Mouse (Mus musculus): ENCODE results near the gene Tnni1. TPM values are rescaled to one million over a fixed set of nuclear protein-coding genes. Genes with fewer than 3 reads are reported as not detected.
A peak's percentile ranks its signal among the peaks of the same experiment; 100 is the strongest.

Tnni1 gene
- polyA plus RNA-seq, 1 experiment from 2014 or later, result 4,265 TPM

GRCm38 (mm10) chr1:135776596-135776995 lies 2.6 kb upstream of the Tnni1 start:
- Histone ChIP-seq H3K27me3 (ENCODE audit: control insufficient read depth, insufficient read depth, low read length) (no peaks in the 10 kb centered on the region), H3K9me3 (replicated peaks; ENCODE audit: control insufficient read depth, low read length) (no peaks in the 10 kb centered on the region), H3K4me3 (ENCODE audit: low read length) (no peak overlapping the region), H3K27ac (ENCODE audit: low read length) (peak overlapping the region; percentile 46), H3K36me3 (ENCODE audit: control insufficient read depth, insufficient read depth) (no peaks in the 10 kb centered on the region), H3K4me1 (ENCODE audit: control insufficient read depth, insufficient read depth, low read length) (peaks cover 22% of the 10 kb centered on the region), H3K9ac (ENCODE audit: low read length) (no peak overlapping the region), H3K4me2 (ENCODE audit: low read depth, low read length) (no peak overlapping the region)
- ATAC-seq (replicated peaks; ENCODE audit: extremely low read depth, insufficient read depth, low FRiP score), result no peak

- H3K36me3 ChIP-seq (ENCODE audit: control insufficient read depth, insufficient read depth), result no peaks in the 10 kb centered on the region
- H3K27me3 ChIP-seq (ENCODE audit: control insufficient read depth, insufficient read depth, low read length), result no peaks in the 10 kb centered on the region
- H3K9ac ChIP-seq (ENCODE audit: low read length), result no peak overlapping the region
- H3K4me1 ChIP-seq (ENCODE audit: control insufficient read depth, insufficient read depth, low read length), result peaks cover 22% of the 10 kb centered on the region
- H3K4me3 ChIP-seq (ENCODE audit: low read length), result no peak overlapping the region
- H3K27ac ChIP-seq (ENCODE audit: low read length), result no peak overlapping the region
- no peak overlapping the region for H3K4me2 ChIP-seq (ENCODE audit: low read depth, low read length)
- ATAC-seq (replicated peaks; ENCODE audit: extremely low read depth, insufficient read depth, low FRiP score), result no peak
- 92% methylated on average over 1 of the region's 1 CpGs for WGBS
- no peaks in the 10 kb centered on the region for H3K9me3 ChIP-seq (replicated peaks; ENCODE audit: control insufficient read depth, low read length)
Observed at GRCm38 (mm10) chr1:135777046-135777445, 2.2 kb upstream of the Tnni1 start.

- H3K27me3 ChIP-seq (ENCODE audit: control insufficient read depth, insufficient read depth, low read length), result no peaks in the 10 kb centered on the region
- H3K9ac ChIP-seq (ENCODE audit: low read length), result 0 out of 2 replicates have a peak overlapping the region, but pooled peaks have one; percentile 3
- no peak overlapping the region for H3K4me3 ChIP-seq (ENCODE audit: low read length)
- H3K9me3 ChIP-seq (replicated peaks; ENCODE audit: control insufficient read depth, low read length), result no peaks in the 10 kb centered on the region
- no peaks in the 10 kb centered on the region for H3K36me3 ChIP-seq (ENCODE audit: control insufficient read depth, insufficient read depth)
- H3K27ac ChIP-seq (ENCODE audit: low read length), result no peak overlapping the region
- no peak for ATAC-seq (replicated peaks; ENCODE audit: extremely low read depth, insufficient read depth, low FRiP score)
- H3K4me2 ChIP-seq (ENCODE audit: low read depth, low read length), result no peak overlapping the region
- 62% methylated on average over 4 of the region's 4 CpGs for WGBS
- H3K4me1 ChIP-seq (ENCODE audit: control insufficient read depth, insufficient read depth, low read length), result peaks cover 22% of the 10 kb centered on the region
Observed at GRCm38 (mm10) chr1:135780649-135781048, 1.4 kb downstream of the Tnni1 start.

GRCm38 (mm10) chr1:135781220-135781619 lies 2.0 kb downstream of the Tnni1 start:
- H3K27ac ChIP-seq (ENCODE audit: low read length), result no peak overlapping the region
- H3K36me3 ChIP-seq (ENCODE audit: control insufficient read depth, insufficient read depth), result no peaks in the 10 kb centered on the region
- no peaks in the 10 kb centered on the region for H3K27me3 ChIP-seq (ENCODE audit: control insufficient read depth, insufficient read depth, low read length)
- ATAC-seq (replicated peaks; ENCODE audit: extremely low read depth, insufficient read depth, low FRiP score), result peak; percentile 53; the same call in 1 of the 2 replicates
- WGBS, result 15% methylated on average over 13 of the region's 13 CpGs
- H3K4me2 ChIP-seq (ENCODE audit: low read depth, low read length), result no peak overlapping the region
- no peak overlapping the region for H3K4me3 ChIP-seq (ENCODE audit: low read length)
- H3K9me3 ChIP-seq (replicated peaks; ENCODE audit: control insufficient read depth, low read length), result no peaks in the 10 kb centered on the region
- H3K9ac ChIP-seq (ENCODE audit: low read length), result 0 out of 2 replicates have a peak overlapping the region, but pooled peaks have one; percentile 3
- peaks cover 20% of the 10 kb centered on the region for H3K4me1 ChIP-seq (ENCODE audit: control insufficient read depth, insufficient read depth, low read length)

- Histone ChIP-seq H3K27me3 (ENCODE audit: control insufficient read depth, insufficient read depth, low read length) (no peaks in the 10 kb centered on the region), H3K9me3 (replicated peaks; ENCODE audit: control insufficient read depth, low read length) (no peaks in the 10 kb centered on the region), H3K4me3 (ENCODE audit: low read length) (no peak overlapping the region), H3K36me3 (ENCODE audit: control insufficient read depth, insufficient read depth) (no peaks in the 10 kb centered on the region), H3K4me2 (ENCODE audit: low read depth, low read length) (no peak overlapping the region), H3K27ac (ENCODE audit: low read length) (peak overlapping the region; percentile 43; the same call in 1 of the 2 replicates), H3K4me1 (ENCODE audit: control insufficient read depth, insufficient read depth, low read length) (peaks cover 13% of the 10 kb centered on the region), H3K9ac (ENCODE audit: low read length) (no peak overlapping the region)
- no peak for ATAC-seq (replicated peaks; ENCODE audit: extremely low read depth, insufficient read depth, low FRiP score)
- WGBS, result 52% methylated on average over 10 of the region's 10 CpGs
Observed at GRCm38 (mm10) chr1:135782816-135783215, 3.6 kb downstream of the Tnni1 start.

GRCm38 (mm10) chr1:135787799-135788198 lies 8.6 kb downstream of the Tnni1 start:
- H3K9me3 ChIP-seq (replicated peaks; ENCODE audit: control insufficient read depth, low read length), result no peaks in the 10 kb centered on the region
- H3K4me1 ChIP-seq (ENCODE audit: control insufficient read depth, insufficient read depth, low read length), result peaks cover 16% of the 10 kb centered on the region
- no peaks in the 10 kb centered on the region for H3K27me3 ChIP-seq (ENCODE audit: control insufficient read depth, insufficient read depth, low read length)
- no peak overlapping the region for H3K4me2 ChIP-seq (ENCODE audit: low read depth, low read length)
- no peak overlapping the region for H3K27ac ChIP-seq (ENCODE audit: low read length)
- no peaks in the 10 kb centered on the region for H3K36me3 ChIP-seq (ENCODE audit: control insufficient read depth, insufficient read depth)
- no peak for ATAC-seq (replicated peaks; ENCODE audit: extremely low read depth, insufficient read depth, low FRiP score)
- H3K9ac ChIP-seq (ENCODE audit: low read length), result no peak overlapping the region
- 54% methylated on average over 3 of the region's 3 CpGs for WGBS
- H3K4me3 ChIP-seq (ENCODE audit: low read length), result no peak overlapping the region

- Histone ChIP-seq H3K27me3 (ENCODE audit: control insufficient read depth, insufficient read depth, low read length) (no peaks in the 10 kb centered on the region), H3K27ac (ENCODE audit: low read length) (peak overlapping the region; percentile 46; the same call in 1 of the 2 replicates), H3K9me3 (replicated peaks; ENCODE audit: control insufficient read depth, low read length) (no peaks in the 10 kb centered on the region), H3K4me3 (ENCODE audit: low read length) (peak overlapping the region; percentile 15; the same call in 1 of the 2 replicates), H3K9ac (ENCODE audit: low read length) (peak overlapping the region; percentile 36; the same call in 1 of the 2 replicates), H3K4me1 (ENCODE audit: control insufficient read depth, insufficient read depth, low read length) (peaks cover 21% of the 10 kb centered on the region), H3K36me3 (ENCODE audit: control insufficient read depth, insufficient read depth) (no peaks in the 10 kb centered on the region), H3K4me2 (ENCODE audit: low read depth, low read length) (peak overlapping the region; percentile 52)
- ATAC-seq (replicated peaks; ENCODE audit: extremely low read depth, insufficient read depth, low FRiP score), result no peak; the same call in 1 of the 2 replicates
- 7% methylated on average over 10 of the region's 10 CpGs for WGBS
Observed at GRCm38 (mm10) chr1:135788708-135789107, 9.5 kb downstream of the Tnni1 start.

- Histone ChIP-seq H3K27ac (ENCODE audit: low read length) (no peak overlapping the region), H3K4me3 (ENCODE audit: low read length) (no peak overlapping the region), H3K36me3 (ENCODE audit: control insufficient read depth, insufficient read depth) (no peaks in the 10 kb centered on the region), H3K9me3 (replicated peaks; ENCODE audit: control insufficient read depth, low read length) (no peaks in the 10 kb centered on the region), H3K27me3 (ENCODE audit: control insufficient read depth, insufficient read depth, low read length) (no peaks in the 10 kb centered on the region), H3K4me1 (ENCODE audit: control insufficient read depth, insufficient read depth, low read length) (peaks cover 32% of the 10 kb centered on the region), H3K4me2 (ENCODE audit: low read depth, low read length) (no peak overlapping the region), H3K9ac (ENCODE audit: low read length) (no peak overlapping the region)
- WGBS, result 10% methylated on average over 5 of the region's 5 CpGs
- no peak for ATAC-seq (replicated peaks; ENCODE audit: extremely low read depth, insufficient read depth, low FRiP score)
Observed at GRCm38 (mm10) chr1:135789815-135790214, 10.6 kb downstream of the Tnni1 start.

GRCm38 (mm10) chr1:135792143-135792939 lies 13.1 kb downstream of the Tnni1 start:
- 74% methylated on average over 13 of the region's 13 CpGs for WGBS
- Histone ChIP-seq H3K4me1 (ENCODE audit: control insufficient read depth, insufficient read depth, low read length) (peaks cover 54% of the 10 kb centered on the region), H3K9ac (ENCODE audit: low read length) (no peak overlapping the region), H3K27ac (ENCODE audit: low read length) (no peak overlapping the region), H3K36me3 (ENCODE audit: control insufficient read depth, insufficient read depth) (no peaks in the 10 kb centered on the region), H3K4me2 (ENCODE audit: low read depth, low read length) (no peak overlapping the region), H3K9me3 (replicated peaks; ENCODE audit: control insufficient read depth, low read length) (no peaks in the 10 kb centered on the region), H3K4me3 (ENCODE audit: low read length) (no peak overlapping the region), H3K27me3 (ENCODE audit: control insufficient read depth, insufficient read depth, low read length) (no peaks in the 10 kb centered on the region)
- no peak for ATAC-seq (replicated peaks; ENCODE audit: extremely low read depth, insufficient read depth, low FRiP score)
